Mouse (Mus musculus): ENCODE results near the gene Smim4. TPM values are rescaled to one million over a fixed set of nuclear protein-coding genes. Genes with fewer than 3 reads are reported as not detected.

Gene Smim4
- polyA plus RNA-seq, 1 experiment from 2014 or later, result 70.0 TPM

- H3K27me3 ChIP-seq (ENCODE audit: control insufficient read depth, insufficient read depth, low read length), result no peaks in the 10 kb centered on the region
- 52% methylated on average over 3 of the region's 3 CpGs for WGBS (ENCODE audit: insufficient replicate concordance)
- H3K4me3 ChIP-seq (ENCODE audit: low read depth, low read length), result no peak overlapping the region
- H3K36me3 ChIP-seq (ENCODE audit: control insufficient read depth, insufficient read depth, low read length), result peaks cover 12% of the 10 kb centered on the region
- H3K4me2 ChIP-seq, result no peak overlapping the region
- no peaks in the 10 kb centered on the region for H3K9me3 ChIP-seq (replicated peaks; ENCODE audit: control insufficient read depth, low read length)
- H3K27ac ChIP-seq (ENCODE audit: low read depth, low read length), result no peak overlapping the region
- no peak for ATAC-seq (replicated peaks; ENCODE audit: insufficient number of reproducible peaks, low FRiP score, low TSS enrichment)
- H3K9ac ChIP-seq (ENCODE audit: low read depth, low read length), result no peak overlapping the region
- peaks cover 10% of the 10 kb centered on the region; the same call in 1 of the 2 replicates for H3K4me1 ChIP-seq (ENCODE audit: control insufficient read depth, insufficient read depth, low read length)
These were observed 14.7 kb downstream of the Smim4 start for GRCm38 (mm10) chr14:31114011-31114410.

GRCm38 (mm10) chr14:31112187-31112586, 16.6 kb downstream of the Smim4 start:
- no peak for ATAC-seq (replicated peaks; ENCODE audit: insufficient number of reproducible peaks, low FRiP score, low TSS enrichment)
- Histone ChIP-seq H3K4me1 (ENCODE audit: control insufficient read depth, insufficient read depth, low read length) (peaks cover 10% of the 10 kb centered on the region; the same call in 1 of the 2 replicates), H3K4me3 (ENCODE audit: low read depth, low read length) (no peak overlapping the region), H3K9ac (ENCODE audit: low read depth, low read length) (no peak overlapping the region), H3K27me3 (ENCODE audit: control insufficient read depth, insufficient read depth, low read length) (no peaks in the 10 kb centered on the region), H3K4me2 (no peak overlapping the region), H3K27ac (ENCODE audit: low read depth, low read length) (no peak overlapping the region), H3K36me3 (ENCODE audit: control insufficient read depth, insufficient read depth, low read length) (peaks cover 7% of the 10 kb centered on the region), H3K9me3 (replicated peaks; ENCODE audit: control insufficient read depth, low read length) (no peaks in the 10 kb centered on the region)
- 81% methylated on average over 5 of the region's 5 CpGs for WGBS (ENCODE audit: insufficient replicate concordance)

GRCm38 (mm10) chr14:31110613-31111012, 18.1 kb downstream of the Smim4 start:
- H3K27ac ChIP-seq (ENCODE audit: low read depth, low read length), result no peak overlapping the region
- H3K4me2 ChIP-seq, result no peak overlapping the region
- H3K4me3 ChIP-seq (ENCODE audit: low read depth, low read length), result no peak overlapping the region
- H3K9me3 ChIP-seq (replicated peaks; ENCODE audit: control insufficient read depth, low read length), result no peaks in the 10 kb centered on the region
- H3K9ac ChIP-seq (ENCODE audit: low read depth, low read length), result peak overlapping the region; percentile 17; the same call in 1 of the 2 replicates
- H3K36me3 ChIP-seq (ENCODE audit: control insufficient read depth, insufficient read depth, low read length), result peaks cover 20% of the 10 kb centered on the region
- 61% methylated on average over 3 of the region's 3 CpGs for WGBS (ENCODE audit: insufficient replicate concordance)
- no peak; the same call in 1 of the 2 replicates for ATAC-seq (replicated peaks; ENCODE audit: insufficient number of reproducible peaks, low FRiP score, low TSS enrichment)
- no peaks in the 10 kb centered on the region for H3K27me3 ChIP-seq (ENCODE audit: control insufficient read depth, insufficient read depth, low read length)
- peaks cover 4% of the 10 kb centered on the region; the same call in 1 of the 2 replicates for H3K4me1 ChIP-seq (ENCODE audit: control insufficient read depth, insufficient read depth, low read length)

GRCm38 (mm10) chr14:31105156-31105555, 23.6 kb downstream of the Smim4 start:
- Histone ChIP-seq H3K9ac (ENCODE audit: low read depth, low read length) (no peak overlapping the region), H3K36me3 (ENCODE audit: control insufficient read depth, insufficient read depth, low read length) (peaks cover 30% of the 10 kb centered on the region), H3K27me3 (ENCODE audit: control insufficient read depth, insufficient read depth, low read length) (no peaks in the 10 kb centered on the region), H3K4me3 (ENCODE audit: low read depth, low read length) (no peak overlapping the region), H3K4me2 (no peak overlapping the region), H3K9me3 (replicated peaks; ENCODE audit: control insufficient read depth, low read length) (no peaks in the 10 kb centered on the region), H3K27ac (ENCODE audit: low read depth, low read length) (no peak overlapping the region), H3K4me1 (ENCODE audit: control insufficient read depth, insufficient read depth, low read length) (no peaks in the 10 kb centered on the region)
- WGBS (ENCODE audit: insufficient replicate concordance), result 93% methylated on average over 2 of the region's 2 CpGs
- ATAC-seq (replicated peaks; ENCODE audit: insufficient number of reproducible peaks, low FRiP score, low TSS enrichment), result no peak

GRCm38 (mm10) chr14:31089918-31090317, 38.8 kb downstream of the Smim4 start:
- no peak overlapping the region for H3K27ac ChIP-seq (ENCODE audit: low read depth, low read length)
- no peaks in the 10 kb centered on the region for H3K4me1 ChIP-seq (ENCODE audit: control insufficient read depth, insufficient read depth, low read length)
- no peaks in the 10 kb centered on the region for H3K27me3 ChIP-seq (ENCODE audit: control insufficient read depth, insufficient read depth, low read length)
- no peaks in the 10 kb centered on the region for H3K9me3 ChIP-seq (replicated peaks; ENCODE audit: control insufficient read depth, low read length)
- no peak overlapping the region for H3K4me3 ChIP-seq (ENCODE audit: low read depth, low read length)
- peaks cover 39% of the 10 kb centered on the region for H3K36me3 ChIP-seq (ENCODE audit: control insufficient read depth, insufficient read depth, low read length)
- no peak overlapping the region for H3K4me2 ChIP-seq
- H3K9ac ChIP-seq (ENCODE audit: low read depth, low read length), result no peak overlapping the region
- WGBS (ENCODE audit: insufficient replicate concordance), result 80% methylated on average over 1 of the region's 1 CpGs
- ATAC-seq (replicated peaks; ENCODE audit: insufficient number of reproducible peaks, low FRiP score, low TSS enrichment), result no peak

GRCm38 (mm10) chr14:31088515-31088914, 40.2 kb downstream of the Smim4 start:
- Histone ChIP-seq H3K4me1 (ENCODE audit: control insufficient read depth, insufficient read depth, low read length) (no peaks in the 10 kb centered on the region), H3K9me3 (replicated peaks; ENCODE audit: control insufficient read depth, low read length) (no peaks in the 10 kb centered on the region), H3K36me3 (ENCODE audit: control insufficient read depth, insufficient read depth, low read length) (peaks cover 39% of the 10 kb centered on the region), H3K4me3 (ENCODE audit: low read depth, low read length) (no peak overlapping the region), H3K27me3 (ENCODE audit: control insufficient read depth, insufficient read depth, low read length) (no peaks in the 10 kb centered on the region), H3K4me2 (no peak overlapping the region), H3K27ac (ENCODE audit: low read depth, low read length) (no peak overlapping the region), H3K9ac (ENCODE audit: low read depth, low read length) (no peak overlapping the region)
- 97% methylated on average over 2 of the region's 2 CpGs for WGBS (ENCODE audit: insufficient replicate concordance)
- ATAC-seq (replicated peaks; ENCODE audit: insufficient number of reproducible peaks, low FRiP score, low TSS enrichment), result no peak

- no peaks in the 10 kb centered on the region for H3K4me1 ChIP-seq (ENCODE audit: control insufficient read depth, insufficient read depth, low read length)
- no peak overlapping the region for H3K4me2 ChIP-seq
- 79% methylated on average over 6 of the region's 6 CpGs for WGBS (ENCODE audit: insufficient replicate concordance)
- H3K27ac ChIP-seq (ENCODE audit: low read depth, low read length), result no peak overlapping the region
- H3K27me3 ChIP-seq (ENCODE audit: control insufficient read depth, insufficient read depth, low read length), result no peaks in the 10 kb centered on the region
- H3K4me3 ChIP-seq (ENCODE audit: low read depth, low read length), result no peak overlapping the region
- H3K9me3 ChIP-seq (replicated peaks; ENCODE audit: control insufficient read depth, low read length), result no peaks in the 10 kb centered on the region
- peaks cover 37% of the 10 kb centered on the region for H3K36me3 ChIP-seq (ENCODE audit: control insufficient read depth, insufficient read depth, low read length)
- H3K9ac ChIP-seq (ENCODE audit: low read depth, low read length), result no peak overlapping the region
- no peak for ATAC-seq (replicated peaks; ENCODE audit: insufficient number of reproducible peaks, low FRiP score, low TSS enrichment)
These were observed 41.3 kb downstream of the Smim4 start for GRCm38 (mm10) chr14:31087433-31087832.

GRCm38 (mm10) chr14:31081147-31081546, 47.6 kb downstream of the Smim4 start:
- no peak for ATAC-seq (replicated peaks; ENCODE audit: insufficient number of reproducible peaks, low FRiP score, low TSS enrichment)
- Histone ChIP-seq H3K27me3 (ENCODE audit: control insufficient read depth, insufficient read depth, low read length) (no peaks in the 10 kb centered on the region), H3K27ac (ENCODE audit: low read depth, low read length) (no peak overlapping the region), H3K4me1 (ENCODE audit: control insufficient read depth, insufficient read depth, low read length) (peaks cover 4% of the 10 kb centered on the region; the same call in 1 of the 2 replicates), H3K36me3 (ENCODE audit: control insufficient read depth, insufficient read depth, low read length) (peaks cover 26% of the 10 kb centered on the region), H3K9ac (ENCODE audit: low read depth, low read length) (no peak overlapping the region), H3K9me3 (replicated peaks; ENCODE audit: control insufficient read depth, low read length) (no peaks in the 10 kb centered on the region), H3K4me2 (peak overlapping the region; percentile 24), H3K4me3 (ENCODE audit: low read depth, low read length) (no peak overlapping the region)

- ATAC-seq (replicated peaks; ENCODE audit: insufficient number of reproducible peaks, low FRiP score, low TSS enrichment), result no peak
- H3K9me3 ChIP-seq (replicated peaks; ENCODE audit: control insufficient read depth, low read length), result no peaks in the 10 kb centered on the region
- no peaks in the 10 kb centered on the region for H3K27me3 ChIP-seq (ENCODE audit: control insufficient read depth, insufficient read depth, low read length)
- 80% methylated on average over 3 of the region's 3 CpGs for WGBS (ENCODE audit: insufficient replicate concordance)
- H3K4me1 ChIP-seq (ENCODE audit: control insufficient read depth, insufficient read depth, low read length), result peaks cover 4% of the 10 kb centered on the region; the same call in 1 of the 2 replicates
- no peak overlapping the region for H3K4me3 ChIP-seq (ENCODE audit: low read depth, low read length)
- peaks cover 28% of the 10 kb centered on the region for H3K36me3 ChIP-seq (ENCODE audit: control insufficient read depth, insufficient read depth, low read length)
- peak overlapping the region; percentile 42 for H3K27ac ChIP-seq (ENCODE audit: low read depth, low read length)
- peak overlapping the region; percentile 22; the same call in 1 of the 2 replicates for H3K4me2 ChIP-seq
- H3K9ac ChIP-seq (ENCODE audit: low read depth, low read length), result no peak overlapping the region
These were observed 49.3 kb downstream of the Smim4 start for GRCm38 (mm10) chr14:31079313-31080028.
